Mouse (Mus musculus) MEL-GATA-1-ER (cell line): ENCODE results near the gene Ak5.
A peak's percentile ranks its signal among the peaks of the same experiment; 100 is the strongest.
"Not testable (repeated sequence)": the region's sequence is repeated elsewhere in the genome, so short reads cannot be mapped to it uniquely, and the experiment has no call there.

Experiments
- DNase-seq: peaks from one replicate; pipeline ENCODE4 v3.0.0-alpha.2; 2012; ENCODE audit warnings: low read depth; ENCODE audit errors: extremely low read depth

Ak5 gene

GRCm38 (mm10) chr3:152478599-152479435, 189.3 kb downstream of the Ak5 start:
- peak; percentile 79 for DNase-seq

GRCm38 (mm10) chr3:152477796-152478527, 190.2 kb downstream of the Ak5 start:
- DNase-seq, result peak; percentile 82

GRCm38 (mm10) chr3:152475894-152476293, 192.3 kb downstream of the Ak5 start:
- no peak for DNase-seq

- DNase-seq, result no peak
Observed at GRCm38 (mm10) chr3:152475278-152475669, 192.9 kb downstream of the Ak5 start.

GRCm38 (mm10) chr3:152474582-152475277, 193.4 kb downstream of the Ak5 start:
- peak; percentile 68 for DNase-seq

- DNase-seq, result no peak
Observed at GRCm38 (mm10) chr3:152472676-152473075, 195.5 kb downstream of the Ak5 start.

- no peak for DNase-seq
Observed at GRCm38 (mm10) chr3:152470347-152470746, 197.8 kb downstream of the Ak5 start.

- DNase-seq, result no peak
Observed at GRCm38 (mm10) chr3:152469423-152470200, 198.5 kb downstream of the Ak5 start.

GRCm38 (mm10) chr3:152468569-152469041, 199.6 kb downstream of the Ak5 start:
- no peak for DNase-seq

GRCm38 (mm10) chr3:152468032-152468431, 200.1 kb downstream of the Ak5 start:
- DNase-seq, result no peak

- DNase-seq, result no peak
Observed at GRCm38 (mm10) chr3:152467312-152467711, 200.8 kb downstream of the Ak5 start.

- DNase-seq, result no peak
Observed at GRCm38 (mm10) chr3:152466849-152467248, 201.3 kb downstream of the Ak5 start.

GRCm38 (mm10) chr3:152465338-152465737, 202.8 kb downstream of the Ak5 start:
- DNase-seq, result no peak

- DNase-seq, result no peak
Observed at GRCm38 (mm10) chr3:152464462-152464861, 203.7 kb downstream of the Ak5 start.

- no peak for DNase-seq
Observed at GRCm38 (mm10) chr3:152462900-152463299, 205.3 kb downstream of the Ak5 start.

GRCm38 (mm10) chr3:152462038-152462547, 206.1 kb downstream of the Ak5 start:
- DNase-seq, result no peak

GRCm38 (mm10) chr3:152460802-152461201, 207.4 kb downstream of the Ak5 start:
- no peak for DNase-seq

- not testable (repeated sequence) for DNase-seq
Observed at GRCm38 (mm10) chr3:152458875-152459274, 209.3 kb downstream of the Ak5 start.

GRCm38 (mm10) chr3:152457308-152458035, 210.7 kb downstream of the Ak5 start:
- peak; percentile 85 for DNase-seq

GRCm38 (mm10) chr3:152453163-152453562, 215.0 kb downstream of the Ak5 start:
- no peak for DNase-seq
